Mouse (Mus musculus) embryonic fibroblast, embryonic 13.5 days (primary cell): ENCODE measurements around the gene Cables2.

Source experiments
- CTCF ChIP-seq: IDR thresholded peaks from 2 replicates; pipeline ENCODE4 v1.5.1; 2011; ENCODE audit warnings: mild to moderate bottlenecking, control low read depth, low read length, moderate library complexity, borderline replicate concordance; ENCODE audit not compliant: insufficient read depth
- POLR2A ChIP-seq: IDR thresholded peaks from 2 replicates; pipeline ENCODE4 v1.6.1; 2011; ENCODE audit warnings: low read depth, mild to moderate bottlenecking, control low read depth, low read length, moderate library complexity

- no peak for TF ChIP-seq POLR2A
- no peak for TF ChIP-seq CTCF
Observed at GRCm38 (mm10) chr2:180218241-180218640, 55.1 kb downstream of the Cables2 start.
